Mouse (Mus musculus) neural tube, embryonic 13.5 days (tissue): ENCODE measurements around the gene Lrrc75b. TPM values are rescaled to one million over a fixed set of nuclear protein-coding genes. Genes with fewer than 3 reads are reported as not detected.

Experiments
- ATAC-seq: fragments of 200-750 bp; cut with Nextera tagmentation; 2 replicates; pipeline ENCODE4 v1.8.0; 2017; ENCODE audit warnings: low read depth, mild to moderate bottlenecking, moderate TSS enrichment, moderate library complexity
- H3K27ac ChIP-seq: fragments of 300-500 bp; sonication (generic); replicated peaks from 2 replicates; pipeline ENCODE4 v1.5.1; 2015; ENCODE audit warnings: moderate library complexity, mild to moderate bottlenecking, inconsistent platforms
- H3K27me3 ChIP-seq: fragments of 300-500 bp; sonication (generic); 2 replicates; pipeline ENCODE4 v1.6.1; 2015; ENCODE audit warnings: mild to moderate bottlenecking, inconsistent platforms
- H3K36me3 ChIP-seq: fragments of 300-500 bp; sonication (generic); 2 replicates; pipeline ENCODE4 v1.6.1; 2015; ENCODE audit warnings: mild to moderate bottlenecking, inconsistent platforms
- H3K4me1 ChIP-seq: fragments of 300-500 bp; sonication (generic); replicated peaks from 2 replicates; pipeline ENCODE4 v1.6.1; 2015; ENCODE audit warnings: inconsistent platforms
- H3K4me2 ChIP-seq: fragments of 300-500 bp; sonication (generic); 2 replicates; pipeline ENCODE4 v1.6.1; 2015; ENCODE audit warnings: inconsistent platforms, mild to moderate bottlenecking, moderate library complexity
- H3K4me3 ChIP-seq: fragments of 300-500 bp; sonication (generic); 2 replicates; pipeline ENCODE4 v1.5.1; 2015; ENCODE audit warnings: mild to moderate bottlenecking, inconsistent platforms
- H3K9ac ChIP-seq: fragments of 300-500 bp; sonication (generic); 2 replicates; pipeline ENCODE4 v1.6.1; 2015; ENCODE audit warnings: moderate library complexity, mild to moderate bottlenecking, inconsistent platforms
- H3K9me3 ChIP-seq: fragments of 300-500 bp; sonication (generic); 2 replicates; pipeline ENCODE4 v1.6.1; 2016; ENCODE audit warnings: inconsistent platforms
- WGBS: fragments of 180-500 bp; shearing (Covaris S2); methylation state at CpG from one replicate; pipeline ENCODE4 v1.1.7; 2015; 5-methylcytosine and 5-hydroxymethylcytosine counted together
- polyA plus RNA-seq: library from polyadenylated mRNA; unstranded; fragments of >200 nt; fragmentation: Nextera tagmentation; extraction: Ambion mirVana; gene quantifications from 2 replicates; pipeline ENCODE4 v1.2.1, GENCODE M21; 2015

Lrrc75b gene
- polyA plus RNA-seq, 1 experiment from 2014 or later, result 24.0 TPM

GRCm38 (mm10) chr10:75552701-75553450, 7.3 kb downstream of the Lrrc75b start:
- no peak overlapping the region for H3K4me2 ChIP-seq
- peaks cover 41% of the 10 kb centered on the region for H3K36me3 ChIP-seq
- H3K27me3 ChIP-seq, result no peaks in the 10 kb centered on the region; the same call in 1 of the 2 replicates
- no peak overlapping the region for H3K4me3 ChIP-seq
- peaks cover 31% of the 10 kb centered on the region for H3K4me1 ChIP-seq
- no peak for ATAC-seq
- no peaks in the 10 kb centered on the region for H3K9me3 ChIP-seq
- no peak overlapping the region for H3K27ac ChIP-seq
- H3K9ac ChIP-seq, result no peak overlapping the region
- WGBS, result 72% methylated on average over 13 of the region's 13 CpGs

DNA sequence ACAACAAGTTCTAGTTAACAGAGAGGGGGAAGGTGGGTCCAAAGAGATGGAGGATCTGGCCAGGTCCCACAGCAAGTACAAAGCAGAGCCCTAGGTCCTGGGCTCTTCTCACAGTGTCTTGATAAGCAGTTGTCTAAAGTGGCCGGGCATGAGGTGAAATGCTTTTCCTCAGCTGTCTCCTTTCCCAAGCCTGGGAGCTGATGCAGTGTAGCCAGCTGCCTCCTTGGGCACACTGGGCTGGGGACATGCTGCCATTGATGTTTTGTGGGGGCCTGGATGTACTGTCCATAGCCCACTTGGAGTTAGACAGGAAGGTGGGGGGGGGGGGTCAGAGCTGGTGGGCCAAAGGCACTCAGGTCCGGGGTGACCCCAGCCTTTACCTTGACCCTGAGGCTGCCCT, 8.0 kb downstream of the Lrrc75b start:
- no peak overlapping the region for H3K27ac ChIP-seq
- peaks cover 40% of the 10 kb centered on the region for H3K36me3 ChIP-seq
- H3K27me3 ChIP-seq, result no peaks in the 10 kb centered on the region; the same call in 1 of the 2 replicates
- no peaks in the 10 kb centered on the region for H3K9me3 ChIP-seq
- 86% methylated on average over 2 of the region's 2 CpGs for WGBS
- H3K4me1 ChIP-seq, result peaks cover 24% of the 10 kb centered on the region
- ATAC-seq, result no peak
- no peak overlapping the region for H3K4me2 ChIP-seq
- H3K4me3 ChIP-seq, result no peak overlapping the region
- no peak overlapping the region for H3K9ac ChIP-seq

DNA sequence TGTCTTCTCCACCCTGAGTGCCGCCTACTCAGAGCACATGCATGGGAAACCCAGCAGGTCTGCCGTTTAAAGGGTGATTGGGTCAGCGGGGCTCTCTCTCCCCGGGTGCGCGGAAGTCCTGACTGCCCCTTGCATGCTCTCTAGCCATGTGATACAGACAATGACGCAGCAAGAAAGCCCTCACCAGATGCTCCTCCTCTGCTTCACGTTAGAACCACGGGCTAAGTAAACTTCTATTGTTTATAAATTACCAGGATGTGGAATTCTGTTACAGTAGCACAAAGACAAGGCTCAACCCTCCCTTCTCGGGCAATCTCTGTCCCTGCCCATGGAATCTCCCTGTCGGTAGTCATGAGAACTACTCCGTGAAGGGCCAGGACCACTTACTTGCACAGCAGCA, 9.0 kb downstream of the Lrrc75b start:
- no peaks in the 10 kb centered on the region for H3K9me3 ChIP-seq
- peaks cover 14% of the 10 kb centered on the region for H3K4me1 ChIP-seq
- 45% methylated on average over 12 of the region's 12 CpGs for WGBS
- no peak overlapping the region for H3K4me2 ChIP-seq
- no peak overlapping the region for H3K9ac ChIP-seq
- ATAC-seq, result no peak
- no peaks in the 10 kb centered on the region; the same call in 1 of the 2 replicates for H3K27me3 ChIP-seq
- H3K4me3 ChIP-seq, result no peak overlapping the region
- H3K27ac ChIP-seq, result no peak overlapping the region
- peaks cover 31% of the 10 kb centered on the region for H3K36me3 ChIP-seq

DNA sequence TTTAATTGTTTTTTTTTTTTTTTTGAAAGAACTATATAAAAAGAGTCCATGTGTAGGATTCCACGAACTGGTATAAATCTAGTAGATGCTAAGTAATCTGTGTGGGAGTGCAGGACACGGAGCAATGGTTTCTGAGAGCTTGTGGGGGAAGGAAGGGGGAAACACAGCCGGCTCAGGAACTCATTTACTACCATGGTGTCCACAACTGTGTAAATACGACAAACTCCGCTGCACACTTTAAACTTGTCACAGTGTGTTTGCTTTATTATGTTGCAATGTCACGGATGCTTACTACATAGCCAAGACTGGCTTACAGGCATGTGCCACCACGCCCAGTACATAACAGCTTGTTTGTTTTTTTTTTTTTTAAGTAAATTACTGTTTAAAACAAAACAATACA, 10.2 kb downstream of the Lrrc75b start:
- H3K4me1 ChIP-seq, result peaks cover 6% of the 10 kb centered on the region; the same call in 1 of the 2 replicates
- H3K9ac ChIP-seq, result no peak overlapping the region
- no peak for ATAC-seq
- H3K27me3 ChIP-seq, result no peaks in the 10 kb centered on the region; the same call in 1 of the 2 replicates
- no peak overlapping the region for H3K4me2 ChIP-seq
- no peak overlapping the region for H3K4me3 ChIP-seq
- no peak overlapping the region for H3K27ac ChIP-seq
- WGBS, result 63% methylated on average over 7 of the region's 7 CpGs
- peaks cover 8% of the 10 kb centered on the region; the same call in 1 of the 2 replicates for H3K9me3 ChIP-seq
- H3K36me3 ChIP-seq, result peaks cover 18% of the 10 kb centered on the region

- H3K9ac ChIP-seq, result no peak overlapping the region
- H3K4me2 ChIP-seq, result peak overlapping the region; percentile 0; the same call in 1 of the 2 replicates
- H3K27ac ChIP-seq, result no peak overlapping the region
Measured at GRCm38 (mm10) chr10:75548486-75548885, 11.6 kb downstream of the Lrrc75b start.

GRCm38 (mm10) chr10:75547901-75548300, 12.2 kb downstream of the Lrrc75b start:
- 0 out of 2 replicates have a peak overlapping the region, but pooled peaks have one; percentile 0 for H3K4me2 ChIP-seq
- peak; percentile 48; the same call in 1 of the 2 replicates for ATAC-seq
- no peak overlapping the region for H3K9ac ChIP-seq
- H3K27ac ChIP-seq, result no peak overlapping the region
- peaks cover 6% of the 10 kb centered on the region; the same call in 1 of the 2 replicates for H3K4me1 ChIP-seq
- H3K9me3 ChIP-seq, result peaks cover 17% of the 10 kb centered on the region; the same call in 1 of the 2 replicates
- H3K4me3 ChIP-seq, result no peak overlapping the region
- 62% methylated on average over 7 of the region's 7 CpGs for whole genome bisulfite sequencing
- H3K36me3 ChIP-seq, result peaks cover 2% of the 10 kb centered on the region
- no peaks in the 10 kb centered on the region; the same call in 1 of the 2 replicates for H3K27me3 ChIP-seq

More at GRCm38 (mm10) chr10:75548486-75548885, 11.6 kb downstream of the Lrrc75b start:
- Histone ChIP-seq H3K4me1 (peaks cover 6% of the 10 kb centered on the region; the same call in 1 of the 2 replicates), H3K9me3 (peaks cover 17% of the 10 kb centered on the region; the same call in 1 of the 2 replicates), H3K27me3 (no peaks in the 10 kb centered on the region; the same call in 1 of the 2 replicates), H3K4me3 (no peak overlapping the region), H3K36me3 (peaks cover 8% of the 10 kb centered on the region)
- ATAC-seq, result peak; percentile 80
- 33% methylated on average over 14 of the region's 14 CpGs for WGBS

DNA sequence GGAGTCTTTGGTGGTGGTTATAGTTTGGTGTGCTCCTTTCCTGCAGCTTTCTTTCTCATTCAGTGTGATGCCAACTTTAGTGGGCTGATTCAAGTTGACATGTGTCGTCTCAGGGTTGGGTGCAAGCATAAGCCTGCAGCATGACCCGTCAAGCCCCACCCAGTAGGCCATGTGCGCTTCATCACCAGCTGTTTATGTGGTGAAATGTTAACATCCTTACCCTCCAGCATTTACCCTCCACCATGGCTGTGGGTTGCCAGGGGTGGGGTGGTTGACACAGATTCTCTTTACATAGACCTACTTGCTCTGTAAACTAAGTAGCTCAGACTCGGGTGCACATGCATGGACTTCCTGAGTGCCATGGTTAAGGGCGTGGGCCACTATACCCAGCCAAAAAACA, 24.0 kb downstream of the Lrrc75b start:
- Histone ChIP-seq H3K27ac (no peak overlapping the region), H3K9me3 (no peaks in the 10 kb centered on the region), H3K9ac (no peak overlapping the region), H3K4me2 (no peak overlapping the region), H3K36me3 (peaks cover 48% of the 10 kb centered on the region), H3K4me3 (no peak overlapping the region), H3K4me1 (no peaks in the 10 kb centered on the region), H3K27me3 (no peaks in the 10 kb centered on the region)
- 92% methylated on average over 5 of the region's 5 CpGs for WGBS
- no peak for ATAC-seq

- peaks cover 48% of the 10 kb centered on the region for H3K36me3 ChIP-seq
- WGBS, result 91% methylated on average over 2 of the region's 2 CpGs
- no peaks in the 10 kb centered on the region for H3K27me3 ChIP-seq
Measured at GRCm38 (mm10) chr10:75535423-75535822, 24.7 kb downstream of the Lrrc75b start.

GRCm38 (mm10) chr10:75534934-75535333, 25.2 kb downstream of the Lrrc75b start:
- no peaks in the 10 kb centered on the region for H3K4me1 ChIP-seq
- no peak overlapping the region for H3K4me3 ChIP-seq
- no peak overlapping the region for H3K9ac ChIP-seq
- no peak for ATAC-seq
- H3K27ac ChIP-seq, result no peak overlapping the region
- WGBS, result 90% methylated on average over 8 of the region's 8 CpGs
- H3K36me3 ChIP-seq, result peaks cover 48% of the 10 kb centered on the region
- no peaks in the 10 kb centered on the region for H3K27me3 ChIP-seq
- H3K4me2 ChIP-seq, result no peak overlapping the region
- no peaks in the 10 kb centered on the region for H3K9me3 ChIP-seq

More at GRCm38 (mm10) chr10:75535423-75535822, 24.7 kb downstream of the Lrrc75b start:
- no peak overlapping the region for H3K4me2 ChIP-seq
- H3K9ac ChIP-seq, result no peak overlapping the region
- H3K4me3 ChIP-seq, result no peak overlapping the region
- no peaks in the 10 kb centered on the region for H3K4me1 ChIP-seq
- H3K9me3 ChIP-seq, result no peaks in the 10 kb centered on the region
- ATAC-seq, result no peak
- no peak overlapping the region for H3K27ac ChIP-seq

DNA sequence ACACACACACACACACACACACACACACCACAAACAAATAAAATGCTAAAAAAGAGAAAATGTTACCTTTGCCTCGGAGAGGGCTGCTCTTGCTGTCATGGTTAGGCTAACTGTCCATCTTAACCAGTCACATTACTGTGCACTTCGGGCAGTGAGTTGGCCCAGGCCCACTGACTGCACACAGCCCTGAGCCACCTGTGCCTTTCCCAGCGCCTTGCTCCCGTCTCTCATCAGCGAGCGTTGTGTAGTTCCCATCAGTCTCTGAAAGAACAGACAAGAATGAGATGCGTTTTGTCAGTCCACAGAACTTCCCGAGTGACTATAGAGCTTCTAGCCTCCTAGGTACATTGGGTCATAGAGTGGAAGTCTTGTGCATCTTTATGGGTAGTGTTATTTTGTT, 25.9 kb downstream of the Lrrc75b start:
- H3K36me3 ChIP-seq, result peaks cover 50% of the 10 kb centered on the region
- no peaks in the 10 kb centered on the region for H3K9me3 ChIP-seq
- H3K4me2 ChIP-seq, result no peak overlapping the region
- H3K4me3 ChIP-seq, result no peak overlapping the region
- ATAC-seq, result no peak
- WGBS, result 92% methylated on average over 8 of the region's 8 CpGs
- no peak overlapping the region for H3K9ac ChIP-seq
- no peaks in the 10 kb centered on the region for H3K27me3 ChIP-seq
- no peaks in the 10 kb centered on the region for H3K4me1 ChIP-seq
- H3K27ac ChIP-seq, result no peak overlapping the region

GRCm38 (mm10) chr10:75531532-75532090, 28.5 kb downstream of the Lrrc75b start:
- WGBS, result 93% methylated on average over 9 of the region's 9 CpGs
- ATAC-seq, result no peak
- Histone ChIP-seq H3K27me3 (no peaks in the 10 kb centered on the region), H3K36me3 (peaks cover 53% of the 10 kb centered on the region), H3K4me1 (no peaks in the 10 kb centered on the region), H3K4me3 (no peak overlapping the region), H3K9ac (no peak overlapping the region), H3K27ac (no peak overlapping the region), H3K4me2 (no peak overlapping the region), H3K9me3 (no peaks in the 10 kb centered on the region)

DNA sequence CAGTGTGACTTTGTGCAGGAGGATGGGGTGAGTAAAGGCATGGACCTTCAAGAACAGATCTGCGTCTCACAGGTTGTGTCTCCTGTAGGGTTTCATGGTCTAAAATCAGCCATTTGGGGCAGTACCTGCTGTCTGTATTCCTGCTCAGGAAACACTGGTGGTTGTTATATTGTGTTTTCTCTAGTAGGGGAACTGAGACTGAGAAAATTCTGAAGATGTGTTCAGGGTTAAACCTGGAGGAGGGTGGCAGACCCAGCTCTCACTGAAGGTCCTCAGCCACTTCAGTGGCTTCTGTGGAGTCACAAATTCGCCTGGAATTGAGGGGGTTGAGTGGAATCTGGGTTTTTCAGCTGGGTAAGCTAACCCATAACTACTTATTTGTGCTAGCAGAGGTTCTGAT, 29.8 kb downstream of the Lrrc75b start:
- H3K4me1 ChIP-seq, result no peaks in the 10 kb centered on the region
- peaks cover 52% of the 10 kb centered on the region for H3K36me3 ChIP-seq
- no peak overlapping the region for H3K4me2 ChIP-seq
- H3K9ac ChIP-seq, result no peak overlapping the region
- 87% methylated on average over 2 of the region's 2 CpGs for WGBS
- no peaks in the 10 kb centered on the region for H3K9me3 ChIP-seq
- no peak overlapping the region for H3K27ac ChIP-seq
- no peaks in the 10 kb centered on the region for H3K27me3 ChIP-seq
- H3K4me3 ChIP-seq, result no peak overlapping the region
- no peak for ATAC-seq
